Mouse (Mus musculus): Measurements from ENCODE around the gene Fyco1. TPM values are rescaled to one million over a fixed set of nuclear protein-coding genes. Genes with fewer than 3 reads are reported as not detected.
"Not testable (repeated sequence)": the region's sequence is repeated elsewhere in the genome, so short reads cannot be mapped to it uniquely, and the experiment has no call there.

Fyco1 gene
- polyA plus RNA-seq, 1 experiment from 2014 or later, result 22.6 TPM

- Histone ChIP-seq H3K4me3 (replicated peaks; ENCODE audit: low read length) (no peak overlapping the region), H3K9me3 (ENCODE audit: control insufficient read depth, low read length) (no peaks in the 10 kb centered on the region), H3K27ac (ENCODE audit: low read length) (no peak overlapping the region), H3K27me3 (replicated peaks; ENCODE audit: control insufficient read depth, insufficient read depth, low read length) (no peaks in the 10 kb centered on the region), H3K9ac (replicated peaks; ENCODE audit: low read depth, low read length) (no peak overlapping the region), H3K4me1 (replicated peaks; ENCODE audit: control insufficient read depth, insufficient read depth, low read length) (no peaks in the 10 kb centered on the region), H3K4me2 (ENCODE audit: low read length) (no peak overlapping the region), H3K36me3 (ENCODE audit: control insufficient read depth, insufficient read depth) (no peaks in the 10 kb centered on the region)
- no peak for ATAC-seq
Measured at GRCm38 (mm10) chr9:123802896-123803295, 48.8 kb downstream of the Fyco1 start.

- Histone ChIP-seq H3K4me2 (ENCODE audit: low read length) (no peak overlapping the region), H3K9ac (replicated peaks; ENCODE audit: low read depth, low read length) (no peak overlapping the region), H3K36me3 (ENCODE audit: control insufficient read depth, insufficient read depth) (no peaks in the 10 kb centered on the region), H3K4me3 (replicated peaks; ENCODE audit: low read length) (no peak overlapping the region), H3K27ac (ENCODE audit: low read length) (no peak overlapping the region), H3K9me3 (ENCODE audit: control insufficient read depth, low read length) (no peaks in the 10 kb centered on the region), H3K27me3 (replicated peaks; ENCODE audit: control insufficient read depth, insufficient read depth, low read length) (no peaks in the 10 kb centered on the region), H3K4me1 (replicated peaks; ENCODE audit: control insufficient read depth, insufficient read depth, low read length) (no peaks in the 10 kb centered on the region)
- no peak for ATAC-seq
- 99% methylated on average over 2 of the region's 2 CpGs for WGBS
Measured at GRCm38 (mm10) chr9:123802421-123802820, 49.3 kb downstream of the Fyco1 start.

GRCm38 (mm10) chr9:123801527-123801926 is 50.2 kb downstream of the Fyco1 start:
- H3K4me3 ChIP-seq (replicated peaks; ENCODE audit: low read length), result no peak overlapping the region
- no peak overlapping the region for H3K4me2 ChIP-seq (ENCODE audit: low read length)
- no peaks in the 10 kb centered on the region for H3K4me1 ChIP-seq (replicated peaks; ENCODE audit: control insufficient read depth, insufficient read depth, low read length)
- H3K27me3 ChIP-seq (replicated peaks; ENCODE audit: control insufficient read depth, insufficient read depth, low read length), result no peaks in the 10 kb centered on the region
- H3K36me3 ChIP-seq (ENCODE audit: control insufficient read depth, insufficient read depth), result no peaks in the 10 kb centered on the region
- H3K27ac ChIP-seq (ENCODE audit: low read length), result no peak overlapping the region
- ATAC-seq, result no peak
- no peaks in the 10 kb centered on the region for H3K9me3 ChIP-seq (ENCODE audit: control insufficient read depth, low read length)
- 100% methylated on average over 1 of the region's 1 CpGs for WGBS
- H3K9ac ChIP-seq (replicated peaks; ENCODE audit: low read depth, low read length), result no peak overlapping the region

GRCm38 (mm10) chr9:123796174-123796573 is 55.5 kb downstream of the Fyco1 start:
- Histone ChIP-seq H3K4me1 (replicated peaks; ENCODE audit: control insufficient read depth, insufficient read depth, low read length) (no peaks in the 10 kb centered on the region), H3K27me3 (replicated peaks; ENCODE audit: control insufficient read depth, insufficient read depth, low read length) (no peaks in the 10 kb centered on the region), H3K27ac (ENCODE audit: low read length) (no peak overlapping the region), H3K4me3 (replicated peaks; ENCODE audit: low read length) (no peak overlapping the region), H3K36me3 (ENCODE audit: control insufficient read depth, insufficient read depth) (peaks cover 3% of the 10 kb centered on the region; the same call in 1 of the 2 replicates), H3K4me2 (ENCODE audit: low read length) (no peak overlapping the region), H3K9ac (replicated peaks; ENCODE audit: low read depth, low read length) (no peak overlapping the region), H3K9me3 (ENCODE audit: control insufficient read depth, low read length) (no peaks in the 10 kb centered on the region)
- ATAC-seq, result no peak
- WGBS, result 72% methylated on average over 3 of the region's 3 CpGs

- Histone ChIP-seq H3K9me3 (ENCODE audit: control insufficient read depth, low read length) (no peaks in the 10 kb centered on the region), H3K36me3 (ENCODE audit: control insufficient read depth, insufficient read depth) (peaks cover 11% of the 10 kb centered on the region), H3K27me3 (replicated peaks; ENCODE audit: control insufficient read depth, insufficient read depth, low read length) (no peaks in the 10 kb centered on the region), H3K27ac (ENCODE audit: low read length) (no peak overlapping the region), H3K4me3 (replicated peaks; ENCODE audit: low read length) (no peak overlapping the region), H3K4me1 (replicated peaks; ENCODE audit: control insufficient read depth, insufficient read depth, low read length) (no peaks in the 10 kb centered on the region), H3K9ac (replicated peaks; ENCODE audit: low read depth, low read length) (no peak overlapping the region), H3K4me2 (ENCODE audit: low read length) (no peak overlapping the region)
- WGBS, result 77% methylated on average over 4 of the region's 4 CpGs
- no peak for ATAC-seq
Measured at GRCm38 (mm10) chr9:123788855-123789529, 62.7 kb downstream of the Fyco1 start.

GRCm38 (mm10) chr9:123773299-123773698 is 78.4 kb downstream of the Fyco1 start:
- H3K27ac ChIP-seq (ENCODE audit: low read length); H3K36me3 ChIP-seq (ENCODE audit: control insufficient read depth, insufficient read depth); ATAC-seq; H3K4me2 ChIP-seq (ENCODE audit: low read length); H3K9me3 ChIP-seq (ENCODE audit: control insufficient read depth, low read length); H3K9ac ChIP-seq (replicated peaks; ENCODE audit: low read depth, low read length); H3K27me3 ChIP-seq (replicated peaks; ENCODE audit: control insufficient read depth, insufficient read depth, low read length); H3K4me1 ChIP-seq (replicated peaks; ENCODE audit: control insufficient read depth, insufficient read depth, low read length); H3K4me3 ChIP-seq (replicated peaks; ENCODE audit: low read length): not testable (repeated sequence)
- WGBS, result 38% methylated on average over 2 of the region's 2 CpGs

- Histone ChIP-seq H3K4me3 (replicated peaks; ENCODE audit: low read length) (no peak overlapping the region), H3K27me3 (replicated peaks; ENCODE audit: control insufficient read depth, insufficient read depth, low read length) (no peaks in the 10 kb centered on the region), H3K27ac (ENCODE audit: low read length) (no peak overlapping the region), H3K9ac (replicated peaks; ENCODE audit: low read depth, low read length) (no peak overlapping the region), H3K9me3 (ENCODE audit: control insufficient read depth, low read length) (no peaks in the 10 kb centered on the region), H3K4me2 (ENCODE audit: low read length) (no peak overlapping the region), H3K4me1 (replicated peaks; ENCODE audit: control insufficient read depth, insufficient read depth, low read length) (no peaks in the 10 kb centered on the region), H3K36me3 (ENCODE audit: control insufficient read depth, insufficient read depth) (no peaks in the 10 kb centered on the region)
- no peak for ATAC-seq
- WGBS, result 82% methylated on average over 6 of the region's 6 CpGs
Measured at GRCm38 (mm10) chr9:123769532-123769931, 82.2 kb downstream of the Fyco1 start.

GRCm38 (mm10) chr9:123768443-123768842 is 83.3 kb downstream of the Fyco1 start:
- no peaks in the 10 kb centered on the region for H3K27me3 ChIP-seq (replicated peaks; ENCODE audit: control insufficient read depth, insufficient read depth, low read length)
- H3K4me1 ChIP-seq (replicated peaks; ENCODE audit: control insufficient read depth, insufficient read depth, low read length), result no peaks in the 10 kb centered on the region

GRCm38 (mm10) chr9:123766996-123767395 is 84.7 kb downstream of the Fyco1 start:
- no peak for ATAC-seq
- H3K9me3 ChIP-seq (ENCODE audit: control insufficient read depth, low read length), result no peaks in the 10 kb centered on the region
- no peaks in the 10 kb centered on the region for H3K36me3 ChIP-seq (ENCODE audit: control insufficient read depth, insufficient read depth)
- no peak overlapping the region for H3K4me3 ChIP-seq (replicated peaks; ENCODE audit: low read length)
- no peaks in the 10 kb centered on the region for H3K4me1 ChIP-seq (replicated peaks; ENCODE audit: control insufficient read depth, insufficient read depth, low read length)
- no peak overlapping the region for H3K4me2 ChIP-seq (ENCODE audit: low read length)
- no peak overlapping the region for H3K27ac ChIP-seq (ENCODE audit: low read length)
- WGBS, result 85% methylated on average over 3 of the region's 3 CpGs
- no peak overlapping the region for H3K9ac ChIP-seq (replicated peaks; ENCODE audit: low read depth, low read length)
- no peaks in the 10 kb centered on the region for H3K27me3 ChIP-seq (replicated peaks; ENCODE audit: control insufficient read depth, insufficient read depth, low read length)

More at GRCm38 (mm10) chr9:123768443-123768842, 83.3 kb downstream of the Fyco1 start:
- Histone ChIP-seq H3K9ac (replicated peaks; ENCODE audit: low read depth, low read length) (no peak overlapping the region), H3K27ac (ENCODE audit: low read length) (no peak overlapping the region), H3K4me3 (replicated peaks; ENCODE audit: low read length) (no peak overlapping the region), H3K36me3 (ENCODE audit: control insufficient read depth, insufficient read depth) (no peaks in the 10 kb centered on the region), H3K9me3 (ENCODE audit: control insufficient read depth, low read length) (no peaks in the 10 kb centered on the region), H3K4me2 (ENCODE audit: low read length) (no peak overlapping the region)
- ATAC-seq, result no peak
- 84% methylated on average over 1 of the region's 1 CpGs for WGBS

- WGBS, result 88% methylated on average over 3 of the region's 3 CpGs
- H3K27ac ChIP-seq (ENCODE audit: low read length), result no peak overlapping the region
- no peak for ATAC-seq
- H3K9ac ChIP-seq (replicated peaks; ENCODE audit: low read depth, low read length), result no peak overlapping the region
- no peak overlapping the region for H3K4me2 ChIP-seq (ENCODE audit: low read length)
- no peaks in the 10 kb centered on the region for H3K4me1 ChIP-seq (replicated peaks; ENCODE audit: control insufficient read depth, insufficient read depth, low read length)
- H3K9me3 ChIP-seq (ENCODE audit: control insufficient read depth, low read length), result no peaks in the 10 kb centered on the region
- H3K27me3 ChIP-seq (replicated peaks; ENCODE audit: control insufficient read depth, insufficient read depth, low read length), result no peaks in the 10 kb centered on the region
- no peak overlapping the region for H3K4me3 ChIP-seq (replicated peaks; ENCODE audit: low read length)
- no peaks in the 10 kb centered on the region for H3K36me3 ChIP-seq (ENCODE audit: control insufficient read depth, insufficient read depth)
Measured at GRCm38 (mm10) chr9:123763771-123764170, 87.9 kb downstream of the Fyco1 start.

All from forebrain, embryonic 16.5 days (tissue).